Comparison of ENCODE assay signal across 8 mouse cellular contexts in genomic region chr11:75509741-75510626, GRCm38 (mm10). TPM values are rescaled to one million over a fixed set of nuclear protein-coding genes. Genes with fewer than 3 reads are reported as not detected.
DNase-seq lines count a peak whose midpoint lies in the region; ATAC-seq and TF ChIP-seq lines count a peak whose summit lies in the region.

TSS of gene Rilp (plus strand) at chr11:75510094.

- peaks cover 31% of the 10 kb centered on the region for H3K36me3 ChIP-seq in ES-E14 (ENCODE audit: control insufficient read depth, insufficient read depth, low read length, poor library complexity, severe bottlenecking)
- H3K36me3 ChIP-seq in embryonic facial prominence, embryonic 15.5 days = peaks cover 40% of the 10 kb centered on the region
- H3K36me3 ChIP-seq in liver, embryonic 16.5 days (ENCODE audit: control insufficient read depth, insufficient read depth) = peaks cover 34% of the 10 kb centered on the region
- peaks cover 36% of the 10 kb centered on the region for H3K36me3 ChIP-seq in neural tube, embryonic 14.5 days (ENCODE audit: control insufficient read depth, insufficient read depth, low read length)

- peaks cover 0 to 10% of the 10 kb centered on the region in 2 experiments; a peak in 1 of 4 replicates for H3K4me1 ChIP-seq in ES-E14 (ENCODE audit: control insufficient read depth in 2 of 2, insufficient read depth in 2 of 2, low read length in 2 of 2, poor library complexity in 1 of 2)
- peaks cover 18% of the 10 kb centered on the region for H3K4me1 ChIP-seq in embryonic facial prominence, embryonic 15.5 days
- H3K4me1 ChIP-seq in liver, embryonic 16.5 days (ENCODE audit: control insufficient read depth, low read depth, low read length) = peaks cover 23% of the 10 kb centered on the region
- H3K4me1 ChIP-seq in neural tube, embryonic 14.5 days (ENCODE audit: control insufficient read depth, insufficient read depth, low read length) = peaks cover 8% of the 10 kb centered on the region; the same call in 1 of the 2 replicates

- H3K27ac ChIP-seq in ES-E14 (ENCODE audit: insufficient read depth, low read depth, low read length, poor library complexity, severe bottlenecking) = no peak within 1 kb of the TSS
- peak within 1 kb of the TSS; percentile 85 for H3K27ac ChIP-seq in embryonic facial prominence, embryonic 15.5 days (replicated peaks)
- peak within 1 kb of the TSS; percentile 91 for H3K27ac ChIP-seq in liver, embryonic 16.5 days (ENCODE audit: low read length)
- peak within 1 kb of the TSS; percentile 70 for H3K27ac ChIP-seq in neural tube, embryonic 14.5 days (ENCODE audit: low read depth, low read length)

- peak; percentile 46 for DNase-seq in ES-E14 (ENCODE audit: low read depth, low spot score)
- DNase-seq in adrenal gland, postnatal 25 days = peak; percentile 73
- DNase-seq in heart, adult 9 months (ENCODE audit: low spot score in 2 of 2) = peak; percentile 90 to 92
- DNase-seq in kidney, adult 8-10 months = peak; percentile 96 to 99
- no peak for DNase-seq in c-Kit-positive CD71-positive TER-119-positive erythroid progenitor cells, embryonic 14.5 days (ENCODE audit: low spot score)

- peak within 1 kb of the TSS; percentile 67; the same call in 1 of the 2 replicates for H3K9ac ChIP-seq in ES-E14 (ENCODE audit: insufficient read depth, low read depth, low read length, poor library complexity, severe bottlenecking)
- peak within 1 kb of the TSS; percentile 53 for H3K9ac ChIP-seq in embryonic facial prominence, embryonic 15.5 days
- peak within 1 kb of the TSS; percentile 75 for H3K9ac ChIP-seq in liver, embryonic 16.5 days (ENCODE audit: low read depth, low read length)
- H3K9ac ChIP-seq in neural tube, embryonic 14.5 days (replicated peaks; ENCODE audit: low read depth, low read length) = peak within 1 kb of the TSS; percentile 52

- WGBS in embryonic facial prominence, embryonic 15.5 days = 2% methylated on average over 43 of the region's 43 CpGs
- 4% methylated on average over 43 of the region's 43 CpGs for WGBS in liver, embryonic 16.5 days (ENCODE audit: insufficient replicate concordance)
- WGBS in neural tube, embryonic 14.5 days = 2% methylated on average over 42 of the region's 43 CpGs

- no peaks in the 10 kb centered on the region for H3K27me3 ChIP-seq in embryonic facial prominence, embryonic 15.5 days
- H3K27me3 ChIP-seq in liver, embryonic 16.5 days (ENCODE audit: control insufficient read depth, insufficient read depth, low read depth, low read length) = no peaks in the 10 kb centered on the region
- no peaks in the 10 kb centered on the region for H3K27me3 ChIP-seq in neural tube, embryonic 14.5 days (ENCODE audit: control insufficient read depth, insufficient read depth, low read length)

- peak within 1 kb of the TSS; percentile 96 for H3K4me2 ChIP-seq in embryonic facial prominence, embryonic 15.5 days (replicated peaks)
- peak within 1 kb of the TSS; percentile 97 for H3K4me2 ChIP-seq in liver, embryonic 16.5 days (ENCODE audit: low read depth, low read length)
- peak within 1 kb of the TSS; percentile 93 for H3K4me2 ChIP-seq in neural tube, embryonic 14.5 days (ENCODE audit: low read depth, low read length)

- no peaks in the 10 kb centered on the region for H3K9me3 ChIP-seq in ES-E14 (ENCODE audit: control insufficient read depth, insufficient read depth, low read depth, low read length)
- H3K9me3 ChIP-seq in embryonic facial prominence, embryonic 15.5 days (replicated peaks) = no peaks in the 10 kb centered on the region
- H3K9me3 ChIP-seq in liver, embryonic 16.5 days (replicated peaks; ENCODE audit: control insufficient read depth, low read length) = no peaks in the 10 kb centered on the region
- H3K9me3 ChIP-seq in neural tube, embryonic 14.5 days (ENCODE audit: control insufficient read depth, low read length) = no peaks in the 10 kb centered on the region

- ATAC-seq in embryonic facial prominence, embryonic 15.5 days (ENCODE audit: insufficient number of reproducible peaks, low FRiP score, low TSS enrichment, low read depth) = peak; percentile 70
- peak; percentile 82 for ATAC-seq in liver, embryonic 16.5 days (ENCODE audit: low read depth)
- peak; percentile 82 for ATAC-seq in neural tube, embryonic 14.5 days (ENCODE audit: low read depth)

- in situ Hi-C loops in ES-E14 (cut with MboI; ENCODE audit: low sequenced_read_pairs in 2 of 2, unreplicated experiment in 2 of 2) = loop anchor here in 1 of 2 experiments (10.0 kb wide), 1 partner anchor 835 kb away; no protein-coding TSS in a partner anchor

- peak within 1 kb of the TSS; percentile 74 to 87 for H3K4me3 ChIP-seq in ES-E14 (ENCODE audit: insufficient read depth in 1 of 2, low read depth in 1 of 2, low read length in 2 of 2, poor library complexity in 1 of 2, severe bottlenecking in 1 of 2)
- H3K4me3 ChIP-seq in embryonic facial prominence, embryonic 15.5 days (replicated peaks) = peak within 1 kb of the TSS; percentile 54
- peak within 1 kb of the TSS; percentile 68 for H3K4me3 ChIP-seq in liver, embryonic 16.5 days (ENCODE audit: low read depth, low read length)
- peak within 1 kb of the TSS; percentile 41 for H3K4me3 ChIP-seq in neural tube, embryonic 14.5 days (ENCODE audit: low read depth, low read length)

TF ChIP-seq in ES-E14, 5 proteins besides CTCF, POLR2A, EP300 and RAD21:
- TF ChIP-seq CHD2 (IDR thresholded peaks at IDR 0.05; ENCODE audit: low read depth, low read length) = no peak
- no peak for TF ChIP-seq ZNF384 (IDR thresholded peaks at IDR 0.05; ENCODE audit: low read depth, low read length)
- TF ChIP-seq MAFK (IDR thresholded peaks at IDR 0.05; ENCODE audit: insufficient read depth, low read depth, low read length) = no peak
- no peak for TF ChIP-seq ZC3H11A (IDR thresholded peaks at IDR 0.05; ENCODE audit: borderline replicate concordance, low read depth, low read length)
- TF ChIP-seq HCFC1 (IDR thresholded peaks at IDR 0.05; ENCODE audit: borderline replicate concordance, insufficient read depth, low read length) = no peak

RNA-seq across cellular contexts. Expression of gene Rilp, which starts in this region (rescaled TPM):
- total RNA-seq in ES-E14 (2012; rRNA removed) = 0.79 and 0.89 TPM in 2 replicates
- 12.7 and 14.6 TPM in 2 replicates for total RNA-seq in adrenal gland, postnatal 25 days (2021)
- polyA plus RNA-seq in embryonic facial prominence, embryonic 15.5 days (2015; fragmentation: Nextera tagmentation; extraction: Ambion mirVana) = 0.73 and 1.0 TPM in 2 replicates
- polyA plus RNA-seq in liver, embryonic 16.5 days (2015; fragmentation: Nextera tagmentation; extraction: Ambion mirVana) = 3.8 and 4.7 TPM in 2 replicates
- polyA plus RNA-seq in neural tube, embryonic 14.5 days (2014; fragmentation: Nextera tagmentation; extraction: Ambion mirVana) = 2.8 and 3.5 TPM in 2 replicates

Comparison
In these comparisons a context has a peak if more than half of its experiments do, and no peak if none do; other contexts are left out.
1. Peak in DNase-seq, H3K4me3 ChIP-seq and H3K9ac ChIP-seq in ES-E14; RNA of the gene not detected or under 1 TPM.